Mouse (Mus musculus): ENCODE measurements around the gene Spem1.
A peak's percentile ranks its signal among the peaks of the same experiment; 100 is the strongest.

Spem1 gene

DNA sequence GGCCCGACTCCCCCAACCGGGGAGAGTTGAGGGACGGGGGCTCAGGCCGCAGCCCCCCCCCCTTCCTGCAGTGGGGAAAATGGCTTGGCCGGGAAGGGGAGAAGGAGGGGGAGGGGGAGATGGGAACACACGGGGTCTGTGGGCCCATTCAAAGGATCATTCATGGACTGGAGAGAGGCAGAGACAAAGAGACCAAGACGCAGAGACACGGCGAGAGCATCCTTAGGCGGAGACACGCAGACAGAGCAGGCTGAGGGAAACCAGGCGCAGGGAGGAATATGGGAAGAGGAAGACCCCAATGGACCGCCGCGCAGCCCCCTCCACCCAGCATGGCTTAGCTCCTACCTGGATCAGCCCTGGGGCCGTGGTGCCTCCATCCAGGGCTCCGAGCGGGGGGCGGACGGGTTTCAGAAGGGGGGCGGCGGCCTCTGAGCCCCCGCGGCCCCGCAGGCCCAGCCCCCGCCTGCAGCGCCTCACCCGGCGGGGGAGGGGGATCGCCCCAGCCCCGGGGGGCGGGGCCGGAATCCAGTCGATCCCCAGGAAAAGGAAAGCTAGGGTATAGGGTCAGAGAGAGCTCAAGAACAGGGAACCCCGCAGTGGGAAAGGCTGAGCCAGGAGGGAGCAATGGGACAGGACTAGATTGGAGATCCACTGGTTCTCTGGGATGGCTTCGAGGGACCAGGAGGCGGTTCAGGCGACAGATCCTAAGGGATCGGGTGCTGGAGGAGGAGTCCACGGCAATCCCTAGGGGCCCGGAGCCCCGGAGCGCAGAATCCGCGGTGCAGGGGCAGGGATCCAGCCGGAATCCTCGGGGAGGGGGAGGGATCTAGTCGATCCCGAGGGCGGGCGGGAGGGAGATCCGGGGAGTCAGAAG lies 15.0 kb upstream of the Spem1 start:
- DNase-seq (ENCODE audit: low spot score in 2 of 2), result peak in 1 of 2 experiments; percentile 42

DNA sequence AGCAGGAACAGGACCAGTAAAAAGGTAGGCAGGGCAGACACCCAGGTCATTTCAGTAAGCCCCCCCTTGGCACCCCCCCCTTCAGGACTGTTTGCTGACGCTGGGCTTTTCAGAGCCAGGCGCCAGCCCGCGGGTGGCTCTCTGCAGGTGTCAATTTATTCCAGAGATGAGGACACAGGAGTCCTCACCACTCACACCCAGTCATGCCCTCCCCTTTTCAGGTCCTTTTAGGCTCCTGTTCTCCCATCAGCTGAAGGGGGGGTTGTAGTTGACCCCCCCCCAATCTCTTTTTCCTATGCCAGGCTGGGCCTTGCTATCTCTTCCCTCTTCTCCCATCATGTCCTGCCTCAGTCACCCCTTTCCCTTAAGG lies 14.0 kb upstream of the Spem1 start:
- no peak for DNase-seq (ENCODE audit: low spot score in 2 of 2)

DNA sequence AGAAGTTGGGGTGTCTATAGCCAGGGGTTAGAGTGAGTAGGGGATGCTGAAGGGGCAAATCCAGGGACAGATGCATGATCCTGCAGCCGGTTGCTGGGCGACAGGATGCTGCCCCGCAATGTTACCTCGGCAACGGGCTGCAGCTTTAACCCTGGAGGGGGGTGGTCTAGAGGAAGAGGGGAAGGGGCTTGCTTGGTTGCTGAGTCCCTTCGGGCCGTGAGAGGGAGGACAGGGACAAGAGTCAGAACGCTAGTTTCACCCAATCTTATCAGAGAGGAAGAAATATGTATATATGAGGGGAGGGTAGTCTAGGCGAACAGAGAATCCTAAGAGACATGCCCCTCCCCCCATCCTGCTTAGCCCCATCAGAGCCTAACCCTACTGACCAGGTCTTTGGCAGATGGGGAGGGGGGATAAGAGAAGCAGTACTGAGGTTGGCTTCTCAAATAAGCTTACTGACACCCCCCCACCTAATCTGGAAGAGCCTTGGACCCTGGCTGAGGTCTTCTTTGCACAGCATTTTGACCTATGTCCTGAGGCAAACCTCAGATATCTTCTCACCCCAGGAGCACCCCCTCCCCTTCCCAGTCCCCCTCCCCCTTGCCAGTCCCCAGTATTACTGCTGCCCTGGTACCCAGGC lies 13.5 kb upstream of the Spem1 start:
- no peak for DNase-seq (ENCODE audit: low spot score in 2 of 2)

DNA sequence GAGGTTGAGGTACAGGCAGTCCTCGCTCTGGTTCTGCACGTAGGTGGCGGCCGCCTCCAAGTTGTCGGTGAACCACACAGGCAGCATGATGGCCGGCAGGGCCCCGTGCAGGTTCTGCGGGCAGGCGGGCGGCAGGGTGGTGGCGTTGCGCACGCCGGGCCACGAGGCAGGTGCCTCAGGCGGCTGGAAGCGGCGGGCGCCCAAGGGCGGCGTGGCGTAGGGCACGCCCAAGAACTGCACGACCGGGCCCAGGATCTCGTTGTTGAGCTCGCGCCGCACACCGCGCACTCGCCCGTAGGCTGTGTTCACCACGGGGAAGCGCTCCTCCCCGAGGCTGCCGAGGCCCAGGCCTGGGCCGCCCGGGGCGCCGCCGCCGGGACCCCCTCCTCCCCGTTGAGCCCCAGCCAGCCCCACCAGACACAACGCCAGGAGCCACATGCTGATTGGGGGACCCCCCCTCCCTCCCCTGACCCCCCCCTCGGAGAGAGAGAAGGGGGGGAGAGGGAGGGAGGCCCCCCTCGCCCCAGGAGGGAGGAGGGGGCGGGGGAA lies 12.1 kb upstream of the Spem1 start:
- no peak for DNase-seq (ENCODE audit: low spot score in 2 of 2)

DNA sequence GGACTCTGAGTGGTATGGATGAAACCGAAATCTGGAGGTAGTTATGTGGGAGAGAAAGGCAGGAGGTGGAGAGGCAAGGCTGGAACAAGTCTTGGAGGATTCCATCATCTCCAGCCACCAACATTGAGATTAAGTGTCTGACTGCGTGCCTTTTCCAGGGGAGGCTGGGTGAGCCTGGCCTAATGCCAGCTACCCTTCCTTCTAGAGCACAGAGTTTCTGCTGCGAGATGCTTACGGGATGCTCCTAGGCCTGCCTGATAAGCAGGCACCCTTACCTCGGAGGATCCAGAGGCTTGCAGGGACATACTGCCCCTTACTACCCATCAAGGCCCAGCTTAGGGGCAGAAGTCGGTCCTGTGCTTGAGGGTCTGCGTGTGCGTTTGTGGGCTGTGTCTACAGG lies 11.6 kb upstream of the Spem1 start:
- DNase-seq (ENCODE audit: low spot score in 2 of 2), result no peak

DNA sequence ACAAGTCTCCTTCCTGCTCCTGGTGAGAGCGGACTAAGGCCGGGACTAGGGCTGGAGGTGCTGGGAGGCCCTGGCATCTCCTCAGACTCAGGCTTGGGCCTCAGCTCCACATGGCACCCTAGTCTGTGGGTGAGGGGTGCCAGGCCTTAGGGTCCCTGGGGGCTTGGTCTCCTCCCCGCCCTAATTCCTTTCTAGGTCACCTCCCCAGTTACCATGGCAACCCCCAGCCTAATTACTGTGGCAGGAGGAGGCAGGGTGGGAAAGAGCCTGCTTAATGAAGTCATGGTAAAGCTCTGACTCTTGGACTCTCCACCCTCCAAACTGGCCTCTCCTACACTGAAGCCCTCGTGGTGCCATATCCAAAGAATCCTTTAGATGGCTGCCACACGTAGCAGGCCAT lies 6.9 kb upstream of the Spem1 start:
- DNase-seq (ENCODE audit: low spot score in 2 of 2), result no peak

DNA sequence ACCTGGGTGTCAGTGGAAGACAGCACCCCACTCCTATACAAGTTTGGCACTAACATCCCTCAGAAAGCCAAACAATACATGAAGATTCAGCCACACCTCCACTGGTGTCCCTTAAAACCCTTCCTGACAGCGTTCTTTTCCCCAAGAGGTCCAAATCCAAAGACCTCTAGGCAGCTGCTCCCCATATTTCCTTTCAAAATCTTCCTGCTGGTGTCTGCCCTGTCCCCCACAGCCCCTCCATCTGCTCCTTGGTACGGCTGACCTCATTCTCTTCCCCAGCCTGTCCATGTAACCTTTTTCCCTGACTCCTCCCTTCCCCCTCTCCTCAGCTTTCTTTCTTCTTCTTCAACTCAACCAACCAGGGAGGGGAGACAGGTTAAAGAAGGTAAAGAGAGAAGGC lies 1.5 kb upstream of the Spem1 start:
- no peak for DNase-seq (ENCODE audit: low spot score in 2 of 2)

DNA sequence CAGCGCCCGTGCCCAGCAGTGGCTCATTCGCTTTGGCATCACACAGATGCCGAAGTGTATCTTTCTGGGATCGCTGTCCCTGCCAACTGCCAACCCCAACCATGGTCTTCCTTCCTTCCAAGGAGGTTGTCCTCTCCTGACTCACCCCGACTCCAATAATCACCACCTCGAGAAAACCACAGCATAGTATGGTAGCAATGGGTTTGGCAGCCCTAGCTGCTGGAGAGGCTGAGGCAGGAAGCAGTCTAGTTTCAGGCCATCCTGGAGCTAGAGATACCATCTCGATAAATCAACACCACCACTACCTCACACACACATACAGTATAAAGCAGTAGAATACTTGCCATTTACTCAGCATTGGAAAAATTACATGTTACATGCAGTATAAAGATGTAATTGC lies 3.1 kb downstream of the Spem1 start:
- no peak for DNase-seq (ENCODE audit: low spot score in 2 of 2)

DNA sequence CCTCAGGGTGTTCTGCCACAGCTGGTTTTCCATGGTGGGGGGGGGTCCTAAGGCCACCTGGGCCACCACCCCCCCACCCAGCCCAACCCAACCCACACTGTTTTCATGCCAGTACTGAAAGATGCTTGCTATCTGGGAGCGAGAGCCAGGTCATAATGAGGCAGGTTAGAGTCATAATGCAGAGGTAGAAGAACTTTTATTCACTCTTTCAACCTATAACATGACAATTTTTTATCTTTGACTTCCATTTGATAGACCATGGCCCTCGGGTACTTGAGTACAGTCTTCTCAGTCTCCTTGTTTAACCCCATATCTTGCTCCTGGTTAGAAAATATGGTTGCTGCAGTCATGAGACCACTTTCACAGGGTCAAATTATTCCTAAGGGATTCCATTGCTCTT lies 3.6 kb downstream of the Spem1 start, which contains the start of gene Spem2:
TSS of gene Spem2 (minus strand) at position 101 of the 400 bp plus-strand sequence.
- no peak for DNase-seq (ENCODE audit: low spot score in 2 of 2)

DNA sequence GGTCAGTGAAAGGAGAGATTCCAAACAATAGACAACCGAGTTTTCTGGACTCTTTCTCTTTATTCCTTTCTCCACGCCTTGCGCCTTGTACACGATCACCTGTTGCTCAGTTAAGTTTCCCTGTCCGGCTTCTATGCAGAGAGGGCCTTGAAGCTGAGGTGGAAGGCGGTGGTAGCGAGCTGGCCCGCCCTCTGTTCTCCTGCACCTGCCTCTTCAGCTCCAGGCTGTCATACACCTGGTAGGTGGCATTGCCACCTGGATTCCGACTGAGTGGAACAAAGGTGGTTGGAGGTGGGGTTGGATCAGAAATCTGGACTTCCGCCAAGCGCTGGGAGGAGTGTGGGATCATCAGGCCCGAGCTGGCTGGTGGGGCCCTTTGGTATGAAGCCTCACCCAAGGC lies 5.5 kb downstream of the Spem1 start:
- DNase-seq (ENCODE audit: low spot score in 2 of 2), result no peak

DNA sequence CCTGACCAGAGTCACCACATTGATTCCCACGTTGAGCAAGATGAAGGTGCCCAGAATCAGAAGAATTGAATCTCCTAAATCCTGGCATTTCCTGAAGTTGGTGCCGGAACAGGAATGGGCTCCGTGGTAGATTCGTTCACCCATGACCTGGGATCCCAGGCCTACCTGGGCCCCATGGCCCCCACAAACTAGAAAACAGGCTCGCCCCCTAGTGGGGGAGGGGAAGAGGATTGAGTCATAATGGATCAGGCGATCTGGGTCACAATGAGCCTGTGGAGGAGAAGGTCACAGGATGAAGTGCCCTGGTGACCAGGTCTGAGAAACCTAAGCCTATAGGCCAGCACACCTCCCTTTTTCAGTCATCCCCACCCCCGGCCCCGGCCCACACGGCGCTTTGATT lies 6.8 kb downstream of the Spem1 start, which contains the start of gene Gm39566:
TSS of gene Gm39566 (minus strand) at position 144 of the 400 bp plus-strand sequence.
- no peak for DNase-seq (ENCODE audit: low spot score in 2 of 2)

DNA sequence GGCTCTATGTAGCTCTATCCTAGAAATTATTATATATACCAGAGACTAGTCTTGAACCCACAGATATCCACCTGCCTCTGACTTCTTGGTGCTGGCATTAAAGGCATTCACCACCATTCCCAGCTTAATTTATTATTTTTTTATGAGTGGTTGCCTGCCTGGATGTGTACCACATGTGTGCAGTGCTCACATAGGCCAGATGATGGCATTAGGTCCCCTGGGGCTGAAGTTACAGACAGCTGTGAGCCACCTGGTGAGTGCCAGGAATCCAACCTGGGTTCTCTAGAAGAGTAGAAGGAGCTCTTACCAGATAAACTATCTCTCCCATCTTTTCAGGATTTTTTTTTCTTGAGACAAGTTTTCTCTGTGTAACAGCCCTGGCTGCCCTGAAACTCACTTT lies 11.7 kb downstream of the Spem1 start:
- DNase-seq (ENCODE audit: low spot score in 2 of 2), result no peak

DNA sequence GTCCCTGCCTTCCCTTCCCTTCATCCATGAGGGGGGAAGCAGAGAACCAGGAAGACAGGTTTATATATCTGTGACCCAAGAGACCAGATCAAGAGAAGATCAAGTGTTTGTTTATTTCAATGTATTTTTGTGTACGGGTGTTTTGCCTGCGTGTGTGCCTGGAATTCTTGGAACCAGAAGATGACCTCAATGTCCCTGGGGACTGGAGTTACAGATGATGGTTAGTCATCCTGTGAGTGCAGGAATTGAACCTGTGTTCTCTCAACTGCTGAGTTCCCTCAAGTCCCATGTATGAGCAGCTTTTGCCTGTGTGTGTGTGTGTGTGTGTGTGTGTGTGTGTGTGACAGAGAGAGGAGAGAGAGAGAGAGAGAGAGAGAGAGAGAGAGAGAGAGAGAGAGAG lies 14.3 kb downstream of the Spem1 start:
- DNase-seq (ENCODE audit: low spot score in 2 of 2), result no peak

DNA sequence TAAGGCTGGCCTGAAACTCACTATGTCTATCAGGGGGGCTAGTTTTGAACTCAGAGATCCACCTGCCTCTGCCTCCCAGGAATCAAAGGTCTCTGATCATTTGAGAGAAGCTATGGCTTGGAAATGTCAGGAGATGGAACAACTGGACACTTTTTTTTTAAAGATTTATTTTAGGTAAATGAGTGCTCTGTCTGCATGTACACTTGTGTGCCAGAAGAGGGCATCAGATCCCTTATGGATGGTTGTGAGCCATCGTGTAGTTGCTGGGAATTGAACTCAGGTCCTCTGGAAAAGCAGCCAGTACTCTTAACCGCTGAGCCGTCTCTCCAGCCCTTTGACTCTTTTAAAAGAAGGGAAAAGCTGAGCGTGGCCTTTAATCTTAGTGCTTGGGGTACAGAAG lies 15.6 kb downstream of the Spem1 start:
- DNase-seq (ENCODE audit: low spot score in 2 of 2), result no peak

DNA sequence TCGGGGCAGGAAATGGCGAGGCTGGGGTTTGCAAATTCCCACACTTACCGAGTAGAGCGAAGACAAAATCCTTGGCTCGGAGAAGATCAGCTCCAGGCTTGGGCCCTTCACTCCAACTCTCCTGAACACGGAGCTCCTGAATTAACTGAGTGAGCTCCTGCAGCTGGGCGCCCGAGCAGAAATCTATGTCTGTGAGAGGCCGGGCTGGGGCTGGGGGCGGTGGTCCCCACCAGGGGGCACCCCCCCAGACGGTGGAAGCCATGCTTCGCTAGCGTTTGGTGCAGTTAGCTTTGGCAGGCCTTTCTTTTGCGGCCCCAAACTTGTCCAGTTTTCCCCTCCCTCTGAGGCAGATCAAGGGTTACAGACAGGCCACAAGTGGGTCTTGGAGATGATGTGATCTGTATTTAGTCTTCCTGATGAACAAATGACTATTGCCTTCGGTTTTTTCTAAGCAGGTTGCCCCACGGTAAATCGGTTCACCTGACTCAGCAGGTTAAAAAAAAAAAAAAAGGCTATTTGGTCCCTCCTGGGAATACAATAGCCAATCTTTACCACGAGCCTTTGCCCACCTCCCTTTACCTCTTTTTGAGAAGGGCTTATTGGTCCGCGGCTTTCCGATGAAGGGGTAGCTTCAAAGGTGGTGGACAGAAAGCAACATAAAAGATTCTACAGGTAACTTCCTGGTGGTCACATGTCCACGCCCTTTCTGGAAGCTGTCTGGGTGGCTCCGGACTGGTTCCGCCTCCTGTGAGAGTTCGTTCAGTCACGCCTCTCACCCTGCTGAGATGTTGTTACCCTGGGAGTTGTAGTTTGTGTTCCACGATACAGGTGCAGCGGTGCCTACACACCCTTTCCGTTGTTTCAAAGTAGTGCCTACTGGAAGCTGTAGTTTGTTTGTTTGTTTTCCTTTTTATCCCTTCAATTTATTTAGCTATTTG lies 16.7 kb downstream of the Spem1 start, which contains the start of gene Tmem102:
TSS of gene Tmem102 (minus strand) at position 653 of the 938 bp plus-strand sequence.
- no peak for DNase-seq (ENCODE audit: low spot score in 2 of 2)

DNA sequence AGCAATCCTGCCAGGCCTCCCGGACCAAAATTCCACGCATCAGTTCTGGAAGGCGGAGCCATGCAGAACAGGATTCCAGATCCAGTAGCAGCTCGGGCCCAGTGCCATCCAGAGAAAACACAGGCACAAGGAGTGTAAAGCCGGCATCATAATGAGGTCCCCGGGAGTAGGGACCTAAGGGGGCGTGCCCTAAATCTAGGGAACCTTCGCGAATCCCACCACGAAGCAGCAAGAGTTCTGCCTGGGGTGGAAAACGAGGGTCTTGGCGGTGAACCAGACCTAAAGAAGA lies 17.4 kb downstream of the Spem1 start:
- DNase-seq (ENCODE audit: low spot score in 2 of 2), result no peak

DNA sequence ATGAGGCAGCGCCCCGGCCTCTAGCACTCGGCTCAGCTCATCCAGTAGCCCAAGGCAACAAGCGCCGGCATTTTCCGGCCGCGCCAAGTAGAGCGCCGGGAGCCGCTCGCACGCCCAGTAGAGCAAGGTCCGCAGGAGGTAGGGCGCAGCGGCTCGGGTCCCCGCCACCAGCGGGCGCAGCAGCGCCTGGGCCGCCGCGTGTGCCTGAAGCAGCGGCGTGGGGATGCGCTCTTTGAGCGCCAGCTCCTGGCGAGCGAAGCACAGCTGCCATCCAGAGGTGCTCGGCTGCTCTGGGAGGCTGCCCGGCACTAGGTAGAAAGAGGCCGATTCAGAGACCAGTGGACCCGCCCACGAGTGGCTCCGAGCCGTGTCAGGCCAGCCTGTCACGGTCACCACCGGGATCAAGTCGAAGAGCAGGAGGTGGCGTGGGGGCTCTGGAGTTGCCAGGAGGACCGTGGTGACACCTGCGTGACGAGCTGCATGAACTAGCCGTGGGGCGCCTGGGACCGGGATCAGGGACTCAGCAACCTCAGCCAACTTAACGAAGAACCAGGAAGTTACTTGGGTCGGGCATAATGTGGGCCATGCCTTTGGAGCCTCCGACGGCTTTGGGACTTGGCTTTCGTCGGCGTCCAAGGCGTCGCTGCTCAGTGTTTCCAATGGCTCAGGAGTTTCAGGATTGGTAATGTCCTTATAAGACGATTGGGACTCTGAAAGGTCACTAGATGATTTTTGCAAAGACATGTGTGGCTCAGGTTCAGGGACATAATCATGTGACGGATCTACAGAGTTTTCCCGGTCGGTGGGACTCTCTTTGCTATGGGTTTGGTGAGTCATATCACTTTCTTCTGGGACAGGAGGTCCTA lies 18.0 kb downstream of the Spem1 start:
- DNase-seq (ENCODE audit: low spot score in 2 of 2), result peak in 1 of 2 experiments; percentile 54

DNA sequence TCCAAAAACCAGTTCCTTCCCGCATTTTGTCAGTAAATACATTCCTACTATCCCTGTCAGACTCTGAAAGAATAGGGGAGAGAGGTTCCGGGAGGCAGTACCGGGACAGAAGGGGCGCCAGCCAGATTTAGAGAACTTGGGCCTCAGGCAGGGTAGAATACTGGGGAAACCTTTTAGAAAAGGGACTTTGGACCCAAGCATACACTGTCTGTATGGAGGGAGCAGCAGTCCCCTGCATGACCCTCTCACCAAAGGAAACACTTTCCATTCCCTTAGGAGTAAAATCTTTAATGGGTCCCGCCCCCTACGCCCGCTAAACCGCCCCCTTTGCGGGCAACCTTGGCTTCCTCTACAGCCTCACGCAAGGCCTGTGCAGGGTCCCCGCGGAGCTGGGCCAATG lies 18.7 kb downstream of the Spem1 start:
- DNase-seq (ENCODE audit: low spot score in 2 of 2), result no peak

DNA sequence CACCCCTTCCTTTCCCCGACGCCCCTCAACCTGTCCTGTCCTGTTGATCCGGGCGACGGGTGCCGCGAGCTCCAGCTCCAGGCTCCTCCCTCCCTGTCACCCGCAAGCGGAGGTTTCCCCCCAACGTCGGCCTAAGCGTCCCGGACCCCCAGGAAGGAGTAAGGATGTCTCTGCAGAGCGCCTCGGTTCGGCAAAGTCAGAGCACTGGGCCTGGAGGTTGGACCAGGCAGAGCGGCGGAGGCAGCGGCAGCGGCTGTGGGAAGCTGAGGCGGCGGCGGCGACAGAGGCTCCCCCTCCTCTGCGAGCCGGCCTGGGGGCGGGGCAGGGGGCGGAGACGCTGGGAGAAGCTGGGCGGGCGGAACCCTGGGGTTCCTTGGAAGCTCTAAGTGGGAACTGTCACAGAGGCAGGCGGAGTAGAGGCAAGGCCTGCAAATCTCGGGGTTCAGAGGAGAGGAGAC lies 19.3 kb downstream of the Spem1 start:
- DNase-seq (ENCODE audit: low spot score in 2 of 2), result peak; percentile 70 to 76

DNA sequence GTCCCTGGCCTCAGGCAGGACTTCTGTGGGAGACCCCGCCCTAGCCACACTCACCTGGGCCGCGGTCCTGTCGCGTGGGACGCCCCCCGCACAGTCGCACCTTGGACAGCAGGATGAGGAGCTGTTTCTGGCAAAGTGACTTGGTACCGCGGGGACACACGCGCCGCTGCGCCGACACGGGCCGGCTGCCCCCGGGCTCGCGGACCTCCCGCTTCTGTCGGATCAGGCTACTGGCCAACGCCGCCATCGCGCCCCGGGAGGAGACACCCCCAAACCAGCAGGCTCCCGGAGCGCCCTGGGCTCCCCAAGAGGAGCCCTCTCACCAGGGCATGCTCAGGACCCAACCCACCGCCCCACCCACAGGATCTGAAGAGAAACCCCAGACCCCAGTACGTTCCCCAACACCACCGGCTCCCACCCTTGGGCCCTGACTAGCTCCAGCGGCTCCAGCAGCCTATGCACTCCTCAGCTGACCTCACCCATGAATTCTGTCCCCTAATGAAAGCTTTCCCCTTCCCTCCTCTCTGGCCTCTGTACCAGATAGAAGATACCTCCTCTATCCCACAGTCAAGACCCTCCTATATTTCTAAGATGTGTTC lies 20.5 kb downstream of the Spem1 start, which contains the start of gene Fgf11:
TSS of gene Fgf11 (minus strand) at position 479 of the 599 bp plus-strand sequence.
- no peak for DNase-seq (ENCODE audit: low spot score in 2 of 2)

Data from cerebellum, postnatal 4 days (tissue).